Mouse (Mus musculus) stomach, embryonic 15.5 days (tissue): Measurements from ENCODE around the gene Polr2f. TPM values are rescaled to one million over a fixed set of nuclear protein-coding genes. Genes with fewer than 3 reads are reported as not detected.

ENCODE experiments used
- ATAC-seq: fragments of 200-750 bp; cut with Nextera tagmentation; 2 replicates; pipeline ENCODE4 v1.8.0; 2017; ENCODE audit warnings: low read depth, moderate number of reproducible peaks, moderate TSS enrichment; ENCODE audit not compliant: insufficient read depth, low FRiP score
- H3K27ac ChIP-seq: fragments of 300-500 bp; sonication (generic); 2 replicates; pipeline ENCODE4 v1.5.1; 2015; ENCODE audit warnings: mild to moderate bottlenecking, inconsistent platforms
- H3K27me3 ChIP-seq: fragments of 300-500 bp; sonication (generic); replicated peaks from 2 replicates; pipeline ENCODE4 v1.6.1; 2015; ENCODE audit warnings: inconsistent platforms
- H3K36me3 ChIP-seq: fragments of 300-500 bp; sonication (generic); 2 replicates; pipeline ENCODE4 v1.6.1; 2015; ENCODE audit warnings: inconsistent platforms
- H3K4me1 ChIP-seq: fragments of 300-500 bp; sonication (generic); 2 replicates; pipeline ENCODE4 v1.6.1; 2015; ENCODE audit warnings: inconsistent platforms
- H3K4me2 ChIP-seq: fragments of 300-500 bp; sonication (generic); 2 replicates; pipeline ENCODE4 v1.6.1; 2015; ENCODE audit warnings: mild to moderate bottlenecking, inconsistent platforms
- H3K4me3 ChIP-seq: fragments of 300-500 bp; sonication (generic); replicated peaks from 2 replicates; pipeline ENCODE4 v1.5.1; 2015; ENCODE audit warnings: inconsistent platforms
- H3K9ac ChIP-seq: fragments of 300-500 bp; sonication (generic); 2 replicates; pipeline ENCODE4 v1.6.1; 2015; ENCODE audit warnings: inconsistent platforms
- H3K9me3 ChIP-seq: fragments of 300-500 bp; sonication (generic); 2 replicates; pipeline ENCODE4 v1.6.1; 2016; ENCODE audit warnings: inconsistent platforms
- WGBS: fragments of 180-500 bp; shearing (Covaris S2); methylation state at CpG from one replicate; pipeline ENCODE4 v1.1.7; 2015; 5-methylcytosine and 5-hydroxymethylcytosine counted together
- polyA plus RNA-seq: library from polyadenylated mRNA; unstranded; fragments of >200 nt; fragmentation: Nextera tagmentation; extraction: Ambion mirVana; gene quantifications from 2 replicates; pipeline ENCODE4 v1.2.1, GENCODE M21; 2015

Gene Polr2f
- polyA plus RNA-seq, 1 experiment from 2014 or later = 336 TPM

GRCm38 (mm10) chr15:79123751-79124150, 17.1 kb upstream of the Polr2f start:
- no peaks in the 10 kb centered on the region for H3K9me3 ChIP-seq
- no peak overlapping the region for H3K9ac ChIP-seq
- peaks cover 52% of the 10 kb centered on the region for H3K36me3 ChIP-seq
- no peaks in the 10 kb centered on the region for H3K27me3 ChIP-seq
- ATAC-seq = no peak
- no peaks in the 10 kb centered on the region for H3K4me1 ChIP-seq
- H3K4me2 ChIP-seq = no peak overlapping the region
- no peak overlapping the region for H3K27ac ChIP-seq
- H3K4me3 ChIP-seq = no peak overlapping the region
- 85% methylated on average over 6 of the region's 6 CpGs for WGBS

- ATAC-seq = no peak
- H3K4me3 ChIP-seq = no peak overlapping the region
- no peaks in the 10 kb centered on the region for H3K4me1 ChIP-seq
- no peak overlapping the region for H3K27ac ChIP-seq
- H3K36me3 ChIP-seq = peaks cover 55% of the 10 kb centered on the region
- no peaks in the 10 kb centered on the region for H3K9me3 ChIP-seq
- 84% methylated on average over 10 of the region's 10 CpGs for WGBS
- H3K27me3 ChIP-seq = no peaks in the 10 kb centered on the region
- no peak overlapping the region for H3K4me2 ChIP-seq
- H3K9ac ChIP-seq = no peak overlapping the region
These were observed 16.4 kb upstream of the Polr2f start for GRCm38 (mm10) chr15:79124331-79124875.

- 79% methylated on average over 13 of the region's 13 CpGs for WGBS
- ATAC-seq = no peak
- no peak overlapping the region for H3K4me2 ChIP-seq
- no peaks in the 10 kb centered on the region for H3K9me3 ChIP-seq
- H3K4me3 ChIP-seq = no peak overlapping the region
- no peak overlapping the region for H3K27ac ChIP-seq
- peaks cover 58% of the 10 kb centered on the region for H3K36me3 ChIP-seq
- H3K27me3 ChIP-seq = no peaks in the 10 kb centered on the region
- no peaks in the 10 kb centered on the region for H3K4me1 ChIP-seq
- H3K9ac ChIP-seq = no peak overlapping the region
These were observed 14.4 kb upstream of the Polr2f start for GRCm38 (mm10) chr15:79126217-79126932.

- ATAC-seq = no peak
- H3K4me3 ChIP-seq = no peak overlapping the region
- H3K9ac ChIP-seq = no peak overlapping the region
- H3K4me1 ChIP-seq = no peaks in the 10 kb centered on the region
- H3K36me3 ChIP-seq = peaks cover 52% of the 10 kb centered on the region
- H3K27ac ChIP-seq = no peak overlapping the region
- 90% methylated on average over 12 of the region's 12 CpGs for WGBS
- no peak overlapping the region for H3K4me2 ChIP-seq
- H3K9me3 ChIP-seq = no peaks in the 10 kb centered on the region
- H3K27me3 ChIP-seq = no peaks in the 10 kb centered on the region
These were observed 13.7 kb upstream of the Polr2f start for GRCm38 (mm10) chr15:79127101-79127500.

- H3K4me1 ChIP-seq = no peaks in the 10 kb centered on the region
- H3K27ac ChIP-seq = no peak overlapping the region
- no peak overlapping the region for H3K4me2 ChIP-seq
- WGBS = 93% methylated on average over 5 of the region's 5 CpGs
- no peak overlapping the region for H3K9ac ChIP-seq
- ATAC-seq = no peak
- H3K27me3 ChIP-seq = no peaks in the 10 kb centered on the region
- no peaks in the 10 kb centered on the region for H3K9me3 ChIP-seq
- H3K4me3 ChIP-seq = no peak overlapping the region
- H3K36me3 ChIP-seq = peaks cover 44% of the 10 kb centered on the region
These were observed 12.6 kb upstream of the Polr2f start for GRCm38 (mm10) chr15:79128208-79128607.

GRCm38 (mm10) chr15:79129311-79129710, 11.5 kb upstream of the Polr2f start:
- no peak overlapping the region for H3K4me3 ChIP-seq
- no peak overlapping the region for H3K27ac ChIP-seq
- 72% methylated on average over 7 of the region's 7 CpGs for WGBS
- no peak for ATAC-seq
- H3K9me3 ChIP-seq = no peaks in the 10 kb centered on the region
- H3K4me1 ChIP-seq = no peaks in the 10 kb centered on the region
- no peak overlapping the region for H3K9ac ChIP-seq
- H3K4me2 ChIP-seq = no peak overlapping the region
- H3K36me3 ChIP-seq = peaks cover 52% of the 10 kb centered on the region
- H3K27me3 ChIP-seq = no peaks in the 10 kb centered on the region

- ATAC-seq = no peak
- Histone ChIP-seq H3K4me2 (no peak overlapping the region), H3K9me3 (no peaks in the 10 kb centered on the region), H3K9ac (no peak overlapping the region), H3K36me3 (peaks cover 44% of the 10 kb centered on the region), H3K4me1 (no peaks in the 10 kb centered on the region), H3K27ac (no peak overlapping the region), H3K4me3 (no peak overlapping the region), H3K27me3 (no peaks in the 10 kb centered on the region)
- 81% methylated on average over 10 of the region's 10 CpGs for WGBS
These were observed 10.0 kb upstream of the Polr2f start for GRCm38 (mm10) chr15:79130782-79131181.

- Histone ChIP-seq H3K27me3 (no peaks in the 10 kb centered on the region), H3K4me3 (no peak overlapping the region), H3K36me3 (peaks cover 42% of the 10 kb centered on the region), H3K9ac (no peak overlapping the region), H3K27ac (0 out of 2 replicates have a peak overlapping the region, but pooled peaks have one; percentile 16), H3K4me1 (no peaks in the 10 kb centered on the region), H3K4me2 (no peak overlapping the region), H3K9me3 (no peaks in the 10 kb centered on the region)
- no peak for ATAC-seq
- WGBS = 61% methylated on average over 7 of the region's 7 CpGs
These were observed 9.4 kb upstream of the Polr2f start for GRCm38 (mm10) chr15:79131442-79131841.

GRCm38 (mm10) chr15:79133191-79133661, 7.6 kb upstream of the Polr2f start:
- Histone ChIP-seq H3K27me3 (no peaks in the 10 kb centered on the region), H3K9ac (no peak overlapping the region), H3K9me3 (no peaks in the 10 kb centered on the region), H3K4me2 (no peak overlapping the region), H3K27ac (no peak overlapping the region), H3K4me3 (no peak overlapping the region), H3K36me3 (peaks cover 26% of the 10 kb centered on the region), H3K4me1 (no peaks in the 10 kb centered on the region)
- no peak for ATAC-seq
- WGBS = 79% methylated on average over 6 of the region's 6 CpGs

GRCm38 (mm10) chr15:79134496-79135270, 6.1 kb upstream of the Polr2f start:
- 84% methylated on average over 9 of the region's 9 CpGs for WGBS
- no peak for ATAC-seq
- H3K4me1 ChIP-seq = no peaks in the 10 kb centered on the region
- no peak overlapping the region for H3K9ac ChIP-seq
- no peak overlapping the region for H3K4me3 ChIP-seq
- no peaks in the 10 kb centered on the region for H3K9me3 ChIP-seq
- H3K27ac ChIP-seq = no peak overlapping the region
- peaks cover 16% of the 10 kb centered on the region for H3K36me3 ChIP-seq
- H3K4me2 ChIP-seq = no peak overlapping the region
- no peaks in the 10 kb centered on the region for H3K27me3 ChIP-seq

GRCm38 (mm10) chr15:79135332-79135731, 5.5 kb upstream of the Polr2f start:
- H3K4me1 ChIP-seq = peaks cover 1% of the 10 kb centered on the region; the same call in 1 of the 2 replicates
- no peaks in the 10 kb centered on the region for H3K27me3 ChIP-seq
- no peaks in the 10 kb centered on the region for H3K9me3 ChIP-seq
- no peak overlapping the region for H3K4me3 ChIP-seq
- H3K4me2 ChIP-seq = no peak overlapping the region
- H3K9ac ChIP-seq = no peak overlapping the region
- 70% methylated on average over 9 of the region's 9 CpGs for WGBS
- peaks cover 10% of the 10 kb centered on the region for H3K36me3 ChIP-seq
- no peak for ATAC-seq
- H3K27ac ChIP-seq = no peak overlapping the region
